Mouse (Mus musculus) forelimb bud, embryonic 11.5 days (tissue): ENCODE measurements at regions not wholly inside any gene's neighbourhood (a gene's known extent, or its start where the extent isn't known, plus 50 kb on each side); places are given as distances from the start of the nearest gene placed in this dataset.

Experiments
- DNase-seq: peaks from one replicate; pipeline ENCODE4 v3.0.0-alpha.2; 2012; ENCODE audit warnings: low read depth, low spot score

DNA sequence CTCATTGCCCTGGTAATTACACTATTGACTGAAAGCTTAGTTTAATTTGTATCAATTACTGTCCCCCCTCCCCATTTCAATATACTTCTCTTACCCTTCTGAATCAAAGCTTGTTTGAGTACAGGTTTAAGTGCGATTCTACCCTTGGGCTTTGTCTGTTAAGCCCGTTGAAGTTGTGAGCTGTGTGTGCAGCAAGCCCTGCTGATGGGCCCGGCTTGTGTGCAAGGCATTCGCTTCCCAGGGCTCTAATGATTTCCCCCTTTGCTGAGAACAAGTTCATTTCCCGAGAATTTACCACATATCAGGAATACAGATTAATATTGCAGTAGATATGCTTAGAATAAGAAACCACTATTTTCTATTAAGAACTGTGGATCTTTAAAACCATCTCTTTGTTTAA, 460.6 kb downstream of the Dok5 start:
- no peak for DNase-seq
